Mouse (Mus musculus): ENCODE results near the gene Abcc12.

Abcc12 gene

DNA sequence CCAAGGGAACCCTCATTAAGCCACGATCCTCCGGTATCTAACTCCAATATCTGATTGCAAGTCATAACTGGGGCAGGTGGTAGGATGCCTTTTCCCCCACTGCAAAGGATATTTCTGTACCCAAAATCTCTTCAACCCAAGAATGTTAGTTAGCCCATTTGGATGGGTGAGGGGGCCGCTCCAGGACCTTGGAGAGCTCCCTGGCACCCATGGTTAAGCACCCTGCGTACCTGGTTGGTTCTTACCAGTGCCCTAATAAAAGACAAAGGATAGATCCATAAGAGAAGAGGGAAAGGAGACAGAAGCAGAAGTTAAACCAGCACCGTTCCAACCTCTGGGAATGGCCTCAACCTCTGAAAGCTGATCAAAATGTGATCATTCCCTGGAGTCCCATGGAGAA, 67.6 kb downstream of the Abcc12 start:
- DNase-seq (ENCODE audit: low read depth, low spot score): no peak

DNA sequence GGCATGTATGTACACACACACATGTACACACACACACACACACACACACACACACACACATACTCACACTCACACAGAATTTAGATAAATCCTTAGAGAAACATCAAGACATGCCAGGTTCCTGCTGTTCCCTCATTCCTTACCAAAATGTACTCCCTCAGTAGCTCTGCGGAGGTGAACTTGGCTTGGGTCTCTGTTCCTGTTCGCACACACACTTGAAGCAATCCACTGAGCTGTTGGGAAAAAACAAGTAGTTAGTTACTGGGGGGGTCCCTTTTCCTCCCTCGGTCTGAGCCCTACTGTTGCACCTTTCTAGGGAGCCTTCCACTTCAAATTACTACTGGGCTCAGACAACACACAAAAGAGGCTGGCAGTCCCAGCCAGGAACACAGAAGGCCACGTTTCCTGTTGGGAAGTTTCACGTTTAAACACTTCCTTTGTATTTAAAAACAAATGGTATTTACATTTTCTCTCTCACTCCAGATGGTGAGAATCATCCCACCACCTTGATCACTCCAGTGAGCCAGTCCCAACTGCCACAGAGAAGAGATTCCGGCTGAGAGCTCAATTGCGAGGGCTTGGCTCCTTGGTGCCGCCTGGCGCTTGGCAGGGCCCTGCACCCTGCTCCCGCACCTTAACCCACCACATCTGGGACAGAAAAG, 68.2 kb downstream of the Abcc12 start:
- no peak for DNase-seq (ENCODE audit: low read depth, low spot score)

DNA sequence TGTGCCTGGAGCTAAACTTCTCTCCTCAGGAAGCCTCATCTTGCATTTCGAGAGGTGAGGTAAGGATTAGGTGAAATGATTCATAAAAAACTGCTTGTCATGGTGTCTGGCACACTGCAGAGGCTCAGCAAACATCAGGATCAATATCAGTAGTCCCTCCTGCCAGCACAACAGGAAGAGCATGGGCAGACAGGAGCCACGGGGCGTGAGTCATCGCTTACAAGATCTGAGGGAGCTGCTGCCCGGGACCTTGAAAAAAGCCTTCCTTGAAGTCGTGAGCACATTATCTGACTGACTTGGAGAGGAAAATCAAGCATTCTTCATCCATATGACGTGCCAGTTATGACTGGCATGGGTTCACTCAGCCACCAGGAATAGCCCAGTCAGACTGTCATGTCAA, 79.1 kb downstream of the Abcc12 start:
- no peak for DNase-seq (ENCODE audit: low read depth, low spot score)

DNA sequence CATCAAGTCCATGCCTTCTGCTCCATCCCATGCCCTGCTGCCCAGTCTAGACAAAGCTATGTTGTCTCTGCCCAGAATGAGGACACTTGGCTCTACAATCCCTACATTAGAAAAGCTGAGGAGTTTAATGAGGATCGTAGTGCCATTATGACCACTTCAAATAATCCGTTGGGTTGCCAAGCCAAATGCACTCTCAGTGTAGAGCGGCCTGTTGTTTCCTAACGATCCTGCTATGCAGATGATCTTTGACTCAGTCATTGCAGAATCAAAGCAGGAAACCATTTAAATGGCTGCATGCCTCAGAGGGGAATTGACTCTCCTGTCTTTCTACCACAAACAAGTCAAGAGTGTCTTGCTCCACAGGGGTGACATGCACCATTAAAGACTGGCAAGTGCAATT, 85.4 kb downstream of the Abcc12 start:
- DNase-seq (ENCODE audit: low read depth, low spot score): no peak

DNA sequence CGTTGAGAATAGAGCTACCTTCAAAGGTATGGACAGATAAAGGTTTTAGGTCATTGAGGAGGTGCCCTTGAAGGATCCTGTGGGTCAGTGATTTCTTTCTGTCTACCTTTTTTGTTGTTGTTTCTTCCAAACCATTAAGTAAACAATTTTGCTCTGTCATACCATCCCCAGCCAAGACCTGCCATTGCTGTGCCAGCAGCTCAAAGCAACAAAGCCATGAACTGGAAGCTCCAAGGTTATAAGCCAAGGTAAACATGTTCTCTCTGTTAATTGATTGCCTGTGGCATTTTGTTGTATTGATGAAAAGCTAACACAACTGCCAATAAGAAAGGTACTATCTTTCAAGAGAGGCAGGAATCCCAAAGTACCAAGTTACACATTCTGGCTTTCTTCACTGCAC, 86.6 kb downstream of the Abcc12 start:
- no peak for DNase-seq (ENCODE audit: low read depth, low spot score)

DNA sequence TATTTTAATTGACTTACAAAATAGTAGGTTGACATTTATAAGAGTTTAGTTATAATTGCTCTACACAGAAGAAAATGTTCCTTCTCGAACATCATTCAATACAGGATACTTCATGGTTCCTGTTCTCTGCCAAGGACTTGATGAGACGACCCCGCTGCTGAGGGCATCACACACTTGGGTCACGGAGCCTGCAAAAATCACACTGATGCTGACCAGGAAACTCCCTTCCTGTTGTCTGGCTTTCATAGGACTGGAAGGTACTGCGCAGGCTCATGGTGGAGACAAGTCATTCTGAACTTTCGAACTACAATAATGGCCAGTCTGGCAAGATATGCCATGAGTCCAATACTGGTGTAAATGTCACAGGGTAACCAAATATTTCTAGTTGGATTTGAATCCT, 95.1 kb downstream of the Abcc12 start:
- DNase-seq (ENCODE audit: low read depth, low spot score): no peak

DNA sequence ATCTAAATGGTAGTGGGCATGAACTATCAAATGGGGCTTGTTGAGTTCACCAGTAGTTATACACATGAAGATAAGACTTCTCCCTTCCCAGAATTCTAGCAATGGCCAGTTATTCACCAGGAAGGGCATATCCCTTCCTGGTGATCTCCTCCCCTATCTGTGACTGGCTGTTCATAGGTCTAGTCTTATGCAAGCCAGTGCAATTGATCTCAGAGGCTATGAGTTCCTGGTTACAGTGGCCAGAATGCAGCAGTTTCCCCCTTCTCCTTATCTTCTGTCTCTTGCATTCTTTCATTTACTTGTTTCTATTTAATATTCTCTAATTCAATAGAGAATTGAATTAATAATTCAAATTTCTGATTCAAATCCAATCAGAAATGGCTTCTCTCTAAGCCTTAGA, 96.2 kb downstream of the Abcc12 start:
- DNase-seq (ENCODE audit: low read depth, low spot score): no peak

DNA sequence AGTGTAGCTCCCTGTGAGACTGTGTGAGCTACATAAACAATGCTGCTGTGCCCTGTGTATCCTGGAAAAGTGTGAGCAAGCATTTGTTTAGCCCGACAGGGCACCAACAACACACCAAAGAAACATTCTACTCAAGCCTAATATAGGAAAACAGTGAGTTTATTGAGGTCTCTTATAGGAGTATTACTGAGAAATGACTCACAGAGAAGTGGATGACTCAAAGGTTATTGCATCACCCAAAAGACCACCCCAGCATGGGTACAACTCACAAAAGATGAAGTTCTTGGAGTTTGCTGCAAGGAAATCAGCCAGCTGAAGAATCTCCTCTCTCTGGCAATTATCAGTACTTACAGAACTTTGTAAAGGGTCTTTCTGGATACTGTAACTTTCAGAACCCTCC, 98.4 kb downstream of the Abcc12 start:
- no peak for DNase-seq (ENCODE audit: low read depth, low spot score)

DNA sequence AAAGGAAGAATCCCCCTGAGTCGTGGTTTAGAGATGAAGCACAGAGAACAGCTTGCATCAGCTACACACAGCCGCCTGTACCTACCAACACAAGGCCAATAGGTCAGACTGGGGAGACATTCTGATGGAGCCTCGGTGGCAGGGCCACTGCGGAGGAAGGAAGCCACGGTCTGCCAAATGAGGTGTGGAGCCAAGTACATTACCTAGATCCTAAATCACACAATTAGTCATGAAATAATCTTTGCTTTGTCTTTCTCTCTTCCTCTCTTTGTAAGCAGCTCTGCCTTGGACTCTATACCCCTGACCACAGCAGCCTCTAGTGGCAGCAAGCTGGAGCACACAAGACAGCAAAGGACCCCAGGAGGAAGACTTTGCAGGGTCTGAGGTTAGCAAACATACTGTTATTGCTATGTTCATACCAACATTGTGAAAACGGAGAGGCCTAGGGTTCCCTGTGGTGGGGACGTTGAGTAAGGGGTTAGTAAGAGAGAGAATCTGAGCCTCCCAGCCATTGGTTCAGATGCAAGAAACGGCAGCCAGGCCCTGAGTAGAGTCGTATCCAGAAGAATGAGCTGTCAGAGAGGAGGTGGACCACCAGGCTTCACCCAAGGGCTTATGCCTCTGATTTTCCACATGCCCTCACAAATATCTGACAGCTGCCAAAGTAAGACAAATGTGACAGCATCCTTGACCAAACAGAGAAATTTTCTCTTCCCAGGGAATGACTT, 104.6 kb downstream of the Abcc12 start:
- DNase-seq (ENCODE audit: low read depth, low spot score): peak; percentile 56

DNA sequence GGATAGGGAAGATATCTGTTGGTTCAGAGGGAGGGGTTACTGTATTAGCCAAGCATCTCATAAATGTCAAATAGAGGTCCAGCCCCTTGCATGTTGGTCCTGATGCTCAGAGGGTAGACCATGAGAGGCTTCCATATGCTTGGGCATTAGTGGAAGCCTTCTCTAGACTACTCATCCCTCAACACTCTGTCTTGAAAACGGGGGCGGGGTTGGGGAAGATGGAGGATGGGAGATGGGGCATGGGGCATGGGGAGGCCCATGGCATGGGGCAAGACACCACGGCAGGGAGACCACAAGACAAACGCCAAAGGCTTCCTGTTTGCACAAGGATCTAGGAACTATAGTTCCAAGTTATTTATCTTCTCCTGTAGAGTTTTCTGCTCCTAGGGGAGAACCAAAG, 106.0 kb downstream of the Abcc12 start:
- no peak for DNase-seq (ENCODE audit: low read depth, low spot score)

DNA sequence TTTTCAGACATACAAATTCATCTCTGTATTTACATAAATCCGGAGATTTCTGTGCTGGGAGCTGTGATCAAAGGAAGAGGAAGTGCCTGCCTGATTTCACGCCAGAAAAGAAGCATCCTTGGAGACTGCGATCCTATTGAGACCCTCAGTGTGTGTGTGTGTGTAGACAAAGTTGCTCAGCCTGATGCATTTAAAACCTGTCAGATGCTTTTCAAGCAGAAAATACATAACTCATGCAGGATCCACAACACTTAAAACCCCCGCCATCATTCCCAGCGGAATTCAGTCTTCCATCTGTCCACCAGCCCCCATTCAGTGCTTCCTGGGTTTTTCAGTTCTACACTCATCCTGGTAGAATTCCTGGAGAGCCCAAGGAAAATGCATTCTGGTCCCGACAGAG, 107.4 kb downstream of the Abcc12 start:
- no peak for DNase-seq (ENCODE audit: low read depth, low spot score)

DNA sequence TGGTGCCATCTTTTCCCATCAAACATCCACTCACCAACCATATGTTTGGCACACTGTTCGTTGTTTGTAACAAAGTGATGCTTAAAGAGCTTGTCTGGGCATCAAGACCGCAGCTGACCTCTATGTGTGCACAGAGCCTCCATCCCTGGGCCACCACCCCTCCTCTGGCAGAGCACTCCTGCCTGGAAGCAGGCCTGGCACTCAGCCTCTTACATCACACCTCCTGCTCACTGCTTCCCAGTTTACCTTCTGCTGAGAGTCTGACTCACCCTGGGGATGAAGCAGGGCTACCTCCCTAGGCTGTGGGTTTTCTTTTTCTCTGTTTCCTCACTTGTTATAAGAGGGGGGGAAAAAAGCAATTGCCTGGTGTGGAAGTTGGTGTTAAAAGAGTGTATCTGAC, 109.8 kb downstream of the Abcc12 start:
- no peak for DNase-seq (ENCODE audit: low read depth, low spot score)

DNA sequence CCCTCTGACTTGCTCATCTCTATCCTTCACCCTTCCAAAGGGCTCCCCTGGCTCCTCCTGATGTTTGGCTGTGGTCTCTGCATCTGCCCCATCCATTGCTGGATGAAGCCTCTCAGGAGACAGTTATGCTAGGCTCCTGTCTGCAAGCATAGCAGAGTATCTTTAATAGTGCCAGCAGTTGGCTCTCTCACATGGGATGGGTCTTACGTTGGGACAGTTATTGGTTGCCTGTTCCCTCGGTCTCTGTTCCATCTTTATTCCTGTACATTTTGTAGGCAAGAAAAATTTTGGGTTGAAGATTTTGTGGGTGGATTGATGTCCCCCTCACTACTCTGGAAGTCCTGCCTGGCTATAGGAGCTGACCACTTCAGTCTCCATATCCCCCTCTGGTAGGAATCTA, 117.3 kb downstream of the Abcc12 start:
- no peak for DNase-seq (ENCODE audit: low read depth, low spot score)

DNA sequence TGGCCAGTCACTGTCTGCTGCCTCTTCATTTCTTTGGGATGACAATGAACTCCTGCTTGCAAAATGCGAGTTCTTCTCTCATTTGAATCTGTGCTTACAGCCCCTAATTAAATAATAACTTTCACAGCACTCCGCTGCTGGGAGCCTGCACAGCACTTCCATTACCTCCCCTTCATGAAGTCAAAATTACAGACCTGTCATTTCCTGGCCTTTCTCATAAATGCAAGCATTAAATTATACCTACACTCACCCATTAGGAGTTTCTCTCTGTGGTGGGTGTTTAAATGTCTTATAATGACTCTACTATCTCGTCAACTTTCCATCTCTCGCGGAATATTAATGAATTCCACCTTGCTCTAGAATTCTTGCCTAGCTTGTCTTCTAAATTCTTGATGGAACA, 120.1 kb downstream of the Abcc12 start:
- no peak for DNase-seq (ENCODE audit: low read depth, low spot score)

DNA sequence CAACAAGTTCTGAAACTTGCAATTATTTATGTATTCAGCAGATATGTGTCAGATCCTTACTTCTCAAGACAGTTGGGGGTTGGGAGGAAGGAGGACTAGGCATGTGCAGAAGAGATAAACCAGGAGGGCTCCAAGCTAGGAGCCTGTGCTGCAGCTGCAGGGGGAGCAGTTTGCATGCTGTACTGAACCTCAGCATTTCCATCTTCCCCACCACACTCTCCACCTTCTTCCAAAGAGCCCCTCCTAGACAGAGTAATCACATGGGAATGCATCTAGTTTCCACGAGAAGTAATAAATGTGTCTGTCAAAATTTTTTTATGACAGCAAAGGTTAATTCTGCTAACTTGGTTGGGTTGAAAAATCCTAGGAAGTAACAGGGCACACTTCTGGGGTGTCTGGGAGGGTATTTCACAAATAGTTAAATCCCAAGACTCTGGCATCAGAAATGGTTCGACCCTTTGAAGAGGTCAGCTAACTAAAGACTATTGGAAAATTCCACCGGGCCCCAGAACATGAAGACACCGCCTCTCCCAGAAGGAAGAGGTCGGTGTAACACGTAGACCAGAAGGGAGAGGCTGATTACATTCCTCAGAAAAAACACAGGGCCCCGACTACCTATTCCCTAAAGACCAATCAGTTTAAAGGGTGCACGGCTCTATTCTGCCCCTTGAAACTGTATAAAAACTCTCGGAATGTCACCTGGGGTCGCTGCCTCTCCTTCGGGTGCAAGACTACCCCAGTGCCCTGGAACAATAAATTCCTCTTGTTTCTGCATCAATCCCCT, 126.6 kb downstream of the Abcc12 start:
- DNase-seq (ENCODE audit: low read depth, low spot score): no peak

DNA sequence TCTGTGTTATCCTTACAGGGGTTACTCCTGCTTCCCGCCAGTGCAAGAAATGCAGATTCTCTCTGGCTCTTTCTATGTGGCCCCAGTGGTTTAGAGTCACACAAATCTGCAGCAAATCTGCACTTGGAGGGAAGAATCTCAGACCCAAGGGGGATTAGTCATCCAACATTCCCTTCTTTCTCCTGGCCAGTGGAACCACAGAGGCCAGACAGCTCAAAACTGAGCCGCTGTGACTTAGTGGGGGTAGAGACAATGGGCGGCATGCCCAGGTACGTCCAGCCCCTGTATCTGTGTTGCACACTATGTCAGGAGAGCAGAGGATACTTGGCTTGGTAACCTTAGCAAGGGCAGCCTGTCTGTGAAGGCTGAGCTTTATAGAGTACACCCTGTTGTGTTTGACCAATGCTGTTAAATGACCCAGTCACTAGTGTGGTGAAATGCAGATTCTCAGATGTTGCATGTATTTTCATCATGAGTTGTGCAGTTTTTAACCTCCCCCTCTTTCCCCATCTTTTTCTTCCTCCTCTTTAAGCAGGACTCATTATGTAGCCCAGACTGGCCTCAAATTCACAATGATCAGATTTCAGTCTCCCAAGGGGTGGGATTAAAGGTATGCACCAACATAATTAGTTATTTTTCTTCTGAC, 130.5 kb downstream of the Abcc12 start:
- no peak for DNase-seq (ENCODE audit: low read depth, low spot score)

DNA sequence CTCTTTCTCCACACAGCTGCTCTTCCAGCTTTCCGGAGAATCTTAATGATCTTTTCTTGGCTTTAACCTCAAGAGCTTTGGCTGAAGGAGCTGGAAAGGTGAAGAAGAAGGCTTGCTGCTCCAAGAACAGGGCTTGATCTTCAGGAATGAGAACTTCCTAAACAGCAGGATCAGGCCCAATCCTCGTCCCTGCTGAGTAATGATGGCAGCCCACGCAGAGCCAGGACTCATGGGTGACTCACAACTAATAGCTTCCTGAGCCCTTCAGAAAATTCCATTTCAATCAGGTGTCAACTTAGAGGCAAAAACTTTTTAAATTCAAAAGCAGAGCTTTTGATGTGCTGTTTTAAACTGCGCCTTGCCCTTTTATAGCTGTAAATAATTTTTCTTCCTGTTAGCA, 135.0 kb downstream of the Abcc12 start:
- DNase-seq (ENCODE audit: low read depth, low spot score): no peak

DNA sequence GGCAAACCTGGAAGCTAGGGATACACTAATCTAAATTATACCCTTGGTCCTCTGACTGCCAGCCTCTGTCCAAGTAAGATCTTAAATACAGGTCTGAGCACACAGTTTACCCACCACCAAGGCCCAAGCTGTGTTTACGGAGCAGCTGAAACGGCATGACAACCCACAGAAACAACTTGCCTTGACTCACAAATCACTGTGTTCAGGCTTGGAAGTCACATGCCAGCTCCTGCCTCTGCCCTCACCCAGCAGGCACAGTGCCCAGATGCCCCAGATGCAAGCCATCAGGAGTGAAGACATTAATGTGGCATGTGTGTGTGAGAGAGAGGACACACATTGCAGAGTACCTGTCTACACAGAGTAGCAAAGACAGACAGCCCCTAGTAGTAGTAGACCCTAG, 136.7 kb downstream of the Abcc12 start:
- DNase-seq (ENCODE audit: low read depth, low spot score): no peak

DNA sequence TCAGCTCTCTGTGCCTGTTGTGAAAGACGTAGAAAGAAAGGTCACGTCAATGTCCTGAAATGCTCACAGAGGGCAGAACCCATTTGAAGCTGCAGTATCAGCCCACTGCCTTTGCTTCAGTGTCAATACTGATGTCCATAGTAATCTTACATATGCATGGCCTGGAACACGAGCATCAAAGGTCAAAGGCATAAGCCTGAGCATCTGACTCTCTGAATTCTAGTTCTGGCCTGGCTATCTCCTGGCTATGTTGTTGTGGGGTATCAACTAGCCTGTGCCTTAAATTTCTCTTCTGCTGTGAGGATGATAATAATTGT, 141.5 kb downstream of the Abcc12 start:
- no peak for DNase-seq (ENCODE audit: low read depth, low spot score)

DNA sequence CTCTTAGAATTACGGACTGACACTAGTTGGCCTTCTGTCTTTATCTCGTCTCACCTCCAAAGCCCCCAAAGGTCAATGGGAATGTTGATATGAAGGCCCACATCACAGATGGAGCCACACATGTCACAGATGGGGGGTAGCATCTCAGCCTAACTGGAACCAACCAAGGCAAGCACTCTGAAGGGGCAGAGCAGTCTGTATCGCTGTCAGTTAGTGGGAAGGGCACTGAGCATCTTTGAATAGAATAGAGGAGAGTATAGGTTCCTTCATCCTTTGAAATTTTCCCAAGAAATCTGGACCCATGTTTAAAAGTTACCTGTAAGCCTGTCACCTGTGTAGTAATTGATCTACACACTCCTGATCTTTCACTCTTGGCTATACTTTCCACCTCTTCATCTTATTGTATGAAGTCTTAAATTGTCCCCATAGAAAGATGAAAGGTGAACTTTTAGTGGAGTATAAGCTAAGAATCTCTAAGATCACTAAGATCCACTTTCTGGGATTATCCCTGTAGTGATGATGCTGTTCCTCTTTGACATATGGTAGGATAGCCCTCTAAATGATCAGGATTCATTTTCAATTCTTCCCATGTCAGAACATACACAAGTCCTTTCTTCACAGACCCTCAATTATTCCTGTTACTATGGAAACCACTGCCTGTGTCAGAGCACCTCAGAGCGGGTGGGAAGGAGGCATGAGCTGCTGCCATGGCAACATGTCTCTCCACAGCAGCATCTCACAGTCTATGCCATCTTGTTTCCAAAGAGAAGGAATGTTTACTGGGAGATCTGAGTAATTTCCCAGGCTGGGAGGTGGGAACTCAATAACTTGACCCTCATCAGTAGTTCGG, 142.1 kb downstream of the Abcc12 start:
- DNase-seq (ENCODE audit: low read depth, low spot score): peak; percentile 87

DNA sequence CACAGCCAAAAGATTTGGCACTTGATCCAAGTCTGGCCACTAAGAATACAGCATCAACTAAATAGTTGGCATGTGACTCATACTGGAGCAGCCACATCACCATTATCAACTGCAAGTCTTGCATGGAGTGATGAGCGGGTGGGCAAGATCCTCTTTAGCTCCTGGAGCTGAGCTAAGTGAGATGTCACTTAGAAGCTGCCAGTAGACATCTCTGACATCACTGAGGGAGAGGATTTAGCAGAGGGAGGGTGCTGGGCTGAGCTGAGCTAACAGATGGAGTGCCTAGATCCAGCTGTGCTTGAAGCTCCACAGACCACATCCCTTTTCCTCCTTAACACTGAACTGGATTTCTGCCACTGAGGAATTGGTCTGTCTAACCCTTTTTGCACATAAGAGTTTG, 143.1 kb downstream of the Abcc12 start:
- DNase-seq (ENCODE audit: low read depth, low spot score): no peak

All from brain, embryonic 18.5 days (tissue).